Mouse (Mus musculus): ENCODE data around the gene Lmod2. TPM values are rescaled to one million over a fixed set of nuclear protein-coding genes. Genes with fewer than 3 reads are reported as not detected.

Gene Lmod2
- not detected in 2 replicates for polyA plus RNA-seq (2014; fragmentation: Nextera tagmentation; extraction: Ambion mirVana)

GRCm38 (mm10) chr6:24597500-24597899 is at the start of gene Lmod2:
TSS of gene Lmod2 (plus strand) at chr6:24597762.
- no peak within 1 kb of the TSS for H3K4me2 ChIP-seq (replicated peaks; ENCODE audit: low read depth, low read length)
- ATAC-seq (ENCODE audit: insufficient number of reproducible peaks, insufficient read depth, low FRiP score, low read depth): no peak
- H3K36me3 ChIP-seq (ENCODE audit: control insufficient read depth, insufficient read depth, low read length): no peaks in the 10 kb centered on the region
- H3K27ac ChIP-seq (ENCODE audit: low read length): no peak within 1 kb of the TSS
- H3K4me1 ChIP-seq (ENCODE audit: control insufficient read depth, insufficient read depth, low read length): no peaks in the 10 kb centered on the region
- 73% methylated on average over 10 of the region's 10 CpGs for WGBS
- no peak within 1 kb of the TSS for H3K9ac ChIP-seq (replicated peaks; ENCODE audit: low read depth, low read length)
- no peak within 1 kb of the TSS for H3K4me3 ChIP-seq (ENCODE audit: low read depth, low read length)
- no peaks in the 10 kb centered on the region for H3K27me3 ChIP-seq (ENCODE audit: control insufficient read depth, insufficient read depth, low read length)
- no peaks in the 10 kb centered on the region for H3K9me3 ChIP-seq (ENCODE audit: control insufficient read depth, low read depth, low read length)

GRCm38 (mm10) chr6:24549801-24550200 is 47.8 kb upstream of the Lmod2 start:
- Histone ChIP-seq H3K36me3 (ENCODE audit: control insufficient read depth, insufficient read depth, low read length) (no peaks in the 10 kb centered on the region), H3K4me3 (ENCODE audit: low read depth, low read length) (no peak overlapping the region), H3K9me3 (ENCODE audit: control insufficient read depth, low read depth, low read length) (no peaks in the 10 kb centered on the region), H3K4me2 (replicated peaks; ENCODE audit: low read depth, low read length) (no peak overlapping the region), H3K27me3 (ENCODE audit: control insufficient read depth, insufficient read depth, low read length) (no peaks in the 10 kb centered on the region), H3K4me1 (ENCODE audit: control insufficient read depth, insufficient read depth, low read length) (no peaks in the 10 kb centered on the region), H3K9ac (replicated peaks; ENCODE audit: low read depth, low read length) (no peak overlapping the region), H3K27ac (ENCODE audit: low read length) (no peak overlapping the region)
- 77% methylated on average over 2 of the region's 2 CpGs for WGBS
- ATAC-seq (ENCODE audit: insufficient number of reproducible peaks, insufficient read depth, low FRiP score, low read depth): no peak

DNA sequence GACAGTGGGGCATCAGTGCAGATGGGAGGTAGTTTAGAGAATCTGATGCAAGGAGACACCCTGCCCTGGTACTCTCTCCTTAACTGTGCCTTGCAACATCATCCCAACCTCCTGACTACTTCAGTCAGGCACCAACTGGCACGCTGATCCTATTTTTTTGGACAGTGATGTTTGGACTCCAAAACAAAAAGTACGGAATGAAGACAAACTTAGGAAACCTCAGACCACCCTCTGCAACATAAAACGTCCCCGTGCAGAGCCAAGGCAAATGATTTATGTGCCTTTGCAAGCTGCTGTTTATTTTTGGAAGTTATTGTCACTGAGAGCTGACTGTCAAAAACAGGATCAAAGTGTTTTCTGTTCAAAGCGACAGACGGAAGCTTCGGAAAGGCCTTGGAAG is 45.5 kb upstream of the Lmod2 start:
- 38% methylated on average over 7 of the region's 7 CpGs for WGBS

DNA sequence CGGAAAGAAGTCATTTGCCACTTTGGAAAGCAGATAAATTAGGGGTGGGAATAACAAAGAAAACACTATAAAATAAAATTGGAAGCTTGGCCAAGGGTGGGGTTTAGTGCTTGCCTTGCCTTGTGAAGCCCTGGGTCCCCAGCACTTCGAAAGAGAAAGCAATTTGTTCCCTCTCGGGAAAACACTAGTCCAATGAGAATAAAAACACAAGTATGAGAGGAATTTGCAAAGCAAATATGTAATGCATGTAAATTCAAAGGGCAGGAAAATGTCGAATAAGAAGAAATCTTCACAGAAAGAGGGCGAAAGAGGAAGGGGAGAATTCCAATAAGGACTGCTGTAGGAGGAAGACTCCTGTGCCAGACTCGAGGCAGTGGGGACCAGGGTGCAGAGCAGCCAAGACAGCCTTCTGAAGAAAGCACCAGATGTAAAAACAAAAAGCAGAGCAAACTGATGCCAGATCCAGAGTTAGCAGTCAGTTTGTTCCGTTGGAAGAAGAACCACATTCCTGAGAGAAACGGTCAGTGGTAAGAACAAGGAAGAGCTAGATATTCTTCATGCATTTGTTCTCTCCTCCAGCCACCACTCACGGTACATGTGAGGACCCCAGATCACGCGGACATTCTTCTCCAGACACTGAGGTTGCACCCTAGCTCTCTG is 43.0 kb upstream of the Lmod2 start:
- H3K4me3 ChIP-seq (ENCODE audit: low read depth, low read length): no peak overlapping the region
- H3K9me3 ChIP-seq (ENCODE audit: control insufficient read depth, low read depth, low read length): no peaks in the 10 kb centered on the region
- no peak for ATAC-seq (ENCODE audit: insufficient number of reproducible peaks, insufficient read depth, low FRiP score, low read depth)
- H3K9ac ChIP-seq (replicated peaks; ENCODE audit: low read depth, low read length): no peak overlapping the region
- H3K27me3 ChIP-seq (ENCODE audit: control insufficient read depth, insufficient read depth, low read length): no peaks in the 10 kb centered on the region
- no peak overlapping the region; the same call in 1 of the 2 replicates for H3K4me2 ChIP-seq (replicated peaks; ENCODE audit: low read depth, low read length)
- H3K36me3 ChIP-seq (ENCODE audit: control insufficient read depth, insufficient read depth, low read length): no peaks in the 10 kb centered on the region
- WGBS: 56% methylated on average over 11 of the region's 11 CpGs
- no peak overlapping the region for H3K27ac ChIP-seq (ENCODE audit: low read length)
- H3K4me1 ChIP-seq (ENCODE audit: control insufficient read depth, insufficient read depth, low read length): no peaks in the 10 kb centered on the region

More for the DNA sequence above, 45.5 kb upstream of the Lmod2 start:
- Histone ChIP-seq H3K4me3 (ENCODE audit: low read depth, low read length) (no peak overlapping the region), H3K36me3 (ENCODE audit: control insufficient read depth, insufficient read depth, low read length) (no peaks in the 10 kb centered on the region), H3K9me3 (ENCODE audit: control insufficient read depth, low read depth, low read length) (no peaks in the 10 kb centered on the region), H3K4me1 (ENCODE audit: control insufficient read depth, insufficient read depth, low read length) (no peaks in the 10 kb centered on the region), H3K27me3 (ENCODE audit: control insufficient read depth, insufficient read depth, low read length) (no peaks in the 10 kb centered on the region), H3K4me2 (replicated peaks; ENCODE audit: low read depth, low read length) (no peak overlapping the region), H3K9ac (replicated peaks; ENCODE audit: low read depth, low read length) (no peak overlapping the region), H3K27ac (ENCODE audit: low read length) (no peak overlapping the region)
- ATAC-seq (ENCODE audit: insufficient number of reproducible peaks, insufficient read depth, low FRiP score, low read depth): no peak

- H3K9ac ChIP-seq (replicated peaks; ENCODE audit: low read depth, low read length): no peak overlapping the region
- H3K9me3 ChIP-seq (ENCODE audit: control insufficient read depth, low read depth, low read length): no peaks in the 10 kb centered on the region
- no peaks in the 10 kb centered on the region for H3K27me3 ChIP-seq (ENCODE audit: control insufficient read depth, insufficient read depth, low read length)
- H3K4me1 ChIP-seq (ENCODE audit: control insufficient read depth, insufficient read depth, low read length): no peaks in the 10 kb centered on the region
- no peaks in the 10 kb centered on the region for H3K36me3 ChIP-seq (ENCODE audit: control insufficient read depth, insufficient read depth, low read length)
- WGBS: 77% methylated on average over 2 of the region's 2 CpGs
- H3K27ac ChIP-seq (ENCODE audit: low read length): no peak overlapping the region
- H3K4me2 ChIP-seq (replicated peaks; ENCODE audit: low read depth, low read length): no peak overlapping the region
- no peak overlapping the region for H3K4me3 ChIP-seq (ENCODE audit: low read depth, low read length)
- no peak for ATAC-seq (ENCODE audit: insufficient number of reproducible peaks, insufficient read depth, low FRiP score, low read depth)
Measured at GRCm38 (mm10) chr6:24555488-24555887, 42.1 kb upstream of the Lmod2 start.

DNA sequence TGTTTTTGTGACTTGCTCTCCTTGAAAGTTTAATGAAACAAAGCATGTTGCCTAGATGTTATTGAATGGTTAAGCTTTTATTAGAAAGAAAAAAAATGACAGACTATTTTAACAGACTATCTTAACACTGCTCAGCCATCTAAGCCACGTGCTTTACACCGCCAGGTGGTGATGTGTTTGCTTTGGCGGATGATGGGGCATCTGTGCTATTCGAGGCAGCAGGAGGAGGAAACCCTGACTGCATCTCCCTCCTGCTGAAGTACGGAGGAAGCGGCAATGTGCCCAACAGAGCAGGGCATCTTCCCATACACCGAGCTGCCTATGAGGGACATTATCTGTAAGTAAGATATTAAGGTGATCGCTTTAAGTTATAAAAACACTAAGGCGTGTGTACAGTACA is 33.5 kb upstream of the Lmod2 start:
- 65% methylated on average over 9 of the region's 9 CpGs for WGBS
- Histone ChIP-seq H3K9me3 (ENCODE audit: control insufficient read depth, low read depth, low read length) (no peaks in the 10 kb centered on the region), H3K27me3 (ENCODE audit: control insufficient read depth, insufficient read depth, low read length) (no peaks in the 10 kb centered on the region), H3K4me3 (ENCODE audit: low read depth, low read length) (no peak overlapping the region), H3K27ac (ENCODE audit: low read length) (no peak overlapping the region), H3K4me1 (ENCODE audit: control insufficient read depth, insufficient read depth, low read length) (no peaks in the 10 kb centered on the region), H3K4me2 (replicated peaks; ENCODE audit: low read depth, low read length) (no peak overlapping the region), H3K36me3 (ENCODE audit: control insufficient read depth, insufficient read depth, low read length) (no peaks in the 10 kb centered on the region), H3K9ac (replicated peaks; ENCODE audit: low read depth, low read length) (no peak overlapping the region)
- ATAC-seq (ENCODE audit: insufficient number of reproducible peaks, insufficient read depth, low FRiP score, low read depth): no peak

DNA sequence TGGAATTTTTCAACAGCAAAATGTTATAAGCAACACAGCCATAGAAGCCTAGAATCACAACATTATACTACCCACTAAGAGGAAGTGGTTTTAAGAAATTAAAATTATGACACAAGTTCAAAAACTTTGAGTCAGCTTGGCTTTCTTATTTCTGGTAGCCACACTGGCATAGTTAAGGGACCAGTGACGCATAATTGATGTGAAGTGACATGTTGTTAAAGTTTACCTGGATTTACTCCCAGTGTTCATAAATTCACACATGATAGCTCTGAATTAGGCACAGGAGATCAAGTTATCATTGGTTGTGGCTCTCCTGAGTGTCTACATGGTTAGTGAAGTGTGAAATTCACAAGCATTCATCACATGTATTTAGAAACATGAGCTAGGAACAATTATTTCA is 32.7 kb upstream of the Lmod2 start:
- no peak overlapping the region for H3K4me2 ChIP-seq (replicated peaks; ENCODE audit: low read depth, low read length)
- H3K36me3 ChIP-seq (ENCODE audit: control insufficient read depth, insufficient read depth, low read length): no peaks in the 10 kb centered on the region
- no peak overlapping the region for H3K4me3 ChIP-seq (ENCODE audit: low read depth, low read length)
- ATAC-seq (ENCODE audit: insufficient number of reproducible peaks, insufficient read depth, low FRiP score, low read depth): no peak
- no peak overlapping the region for H3K9ac ChIP-seq (replicated peaks; ENCODE audit: low read depth, low read length)
- WGBS: 95% methylated on average over 1 of the region's 1 CpGs
- no peaks in the 10 kb centered on the region for H3K9me3 ChIP-seq (ENCODE audit: control insufficient read depth, low read depth, low read length)
- H3K27me3 ChIP-seq (ENCODE audit: control insufficient read depth, insufficient read depth, low read length): no peaks in the 10 kb centered on the region
- H3K4me1 ChIP-seq (ENCODE audit: control insufficient read depth, insufficient read depth, low read length): no peaks in the 10 kb centered on the region
- H3K27ac ChIP-seq (ENCODE audit: low read length): no peak overlapping the region

DNA sequence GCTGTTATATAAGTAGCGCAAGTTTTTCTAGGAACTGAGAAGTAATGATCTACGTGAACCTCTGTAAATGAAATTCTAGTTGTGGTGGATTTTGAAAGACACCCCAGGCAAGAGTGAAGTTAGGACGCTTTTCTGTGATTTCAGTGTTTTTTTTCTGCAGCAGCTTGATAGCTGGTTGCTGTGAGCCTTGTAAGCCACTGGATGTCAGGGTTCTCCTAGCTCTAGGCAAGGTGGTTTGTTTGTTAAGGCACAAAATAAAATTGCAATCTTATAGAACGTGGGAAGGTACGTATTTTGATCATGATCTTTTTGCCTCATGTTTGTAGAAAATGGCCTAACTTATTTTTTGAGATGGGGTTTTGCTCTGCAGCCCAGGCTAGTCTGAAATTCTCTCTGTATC is 28.6 kb upstream of the Lmod2 start:
- no peak for ATAC-seq (ENCODE audit: insufficient number of reproducible peaks, insufficient read depth, low FRiP score, low read depth)
- Histone ChIP-seq H3K27me3 (ENCODE audit: control insufficient read depth, insufficient read depth, low read length) (no peaks in the 10 kb centered on the region), H3K4me1 (ENCODE audit: control insufficient read depth, insufficient read depth, low read length) (no peaks in the 10 kb centered on the region), H3K9ac (replicated peaks; ENCODE audit: low read depth, low read length) (no peak overlapping the region), H3K4me2 (replicated peaks; ENCODE audit: low read depth, low read length) (no peak overlapping the region), H3K4me3 (ENCODE audit: low read depth, low read length) (no peak overlapping the region), H3K9me3 (ENCODE audit: control insufficient read depth, low read depth, low read length) (0 out of 2 replicates have a peak, but pooled peaks cover 3% of the 10 kb centered on the region), H3K27ac (ENCODE audit: low read length) (no peak overlapping the region), H3K36me3 (ENCODE audit: control insufficient read depth, insufficient read depth, low read length) (no peaks in the 10 kb centered on the region)
- 87% methylated on average over 5 of the region's 5 CpGs for WGBS

- H3K9ac ChIP-seq (replicated peaks; ENCODE audit: low read depth, low read length): no peak overlapping the region
- no peaks in the 10 kb centered on the region for H3K27me3 ChIP-seq (ENCODE audit: control insufficient read depth, insufficient read depth, low read length)
- 0 out of 2 replicates have a peak, but pooled peaks cover 3% of the 10 kb centered on the region for H3K9me3 ChIP-seq (ENCODE audit: control insufficient read depth, low read depth, low read length)
- H3K4me1 ChIP-seq (ENCODE audit: control insufficient read depth, insufficient read depth, low read length): no peaks in the 10 kb centered on the region
- WGBS: 83% methylated on average over 1 of the region's 1 CpGs
- H3K36me3 ChIP-seq (ENCODE audit: control insufficient read depth, insufficient read depth, low read length): no peaks in the 10 kb centered on the region
- H3K4me3 ChIP-seq (ENCODE audit: low read depth, low read length): no peak overlapping the region
- H3K27ac ChIP-seq (ENCODE audit: low read length): no peak overlapping the region
- H3K4me2 ChIP-seq (replicated peaks; ENCODE audit: low read depth, low read length): no peak overlapping the region
- ATAC-seq (ENCODE audit: insufficient number of reproducible peaks, insufficient read depth, low FRiP score, low read depth): no peak
Measured at GRCm38 (mm10) chr6:24569711-24570110, 27.9 kb upstream of the Lmod2 start.
